12 mouse cellular contexts compared by ENCODE assay signal in genomic region chr1:158960549-158960948, GRCm38 (mm10). TPM values are rescaled to one million over a fixed set of nuclear protein-coding genes. Genes with fewer than 3 reads are reported as not detected.
DNase-seq lines count a peak whose midpoint lies in the region; ATAC-seq lines count a peak whose summit lies in the region.
"Had no signal": no experiment of that assay in that cellular context is flagged by ENCODE, and none has a peak within 500 bp of the region (broad histone marks: within the 10 kb centered on the region; RNA-seq: fewer than 3 reads in every experiment).

No protein-coding gene starts in this region.

- H3K27me3 ChIP-seq in heart, embryonic 15.5 days = no peaks in the 10 kb centered on the region
- no peaks in the 10 kb centered on the region for H3K27me3 ChIP-seq in embryonic facial prominence, embryonic 11.5 days (ENCODE audit: control insufficient read depth, insufficient read depth, low read length)
- no peaks in the 10 kb centered on the region for H3K27me3 ChIP-seq in hindbrain, embryonic 11.5 days (ENCODE audit: control insufficient read depth, insufficient read depth, low read length)
- no peaks in the 10 kb centered on the region for H3K27me3 ChIP-seq in midbrain, embryonic 15.5 days (replicated peaks)
- H3K27me3 ChIP-seq in liver, embryonic 12.5 days (replicated peaks) = peaks cover 7% of the 10 kb centered on the region; the same call in 1 of the 2 replicates
- H3K27me3 ChIP-seq: liver, embryonic 15.5 days had no signal

- peak overlapping the region; percentile 32; the same call in 1 of the 2 replicates for H3K4me2 ChIP-seq in heart, embryonic 15.5 days
- H3K4me2 ChIP-seq in embryonic facial prominence, embryonic 11.5 days (ENCODE audit: low read depth, low read length) = no peak overlapping the region; the same call in 1 of the 2 replicates
- H3K4me2 ChIP-seq in hindbrain, embryonic 11.5 days (replicated peaks; ENCODE audit: low read depth, low read length) = no peak overlapping the region
- H3K4me2 ChIP-seq in midbrain, embryonic 15.5 days = peak overlapping the region; percentile 41
- H3K4me2 ChIP-seq in liver, embryonic 12.5 days = no peak overlapping the region
- H3K4me2 ChIP-seq: liver, embryonic 15.5 days had no signal

- no peaks in the 10 kb centered on the region for H3K36me3 ChIP-seq in heart, embryonic 15.5 days
- no peaks in the 10 kb centered on the region for H3K36me3 ChIP-seq in embryonic facial prominence, embryonic 11.5 days (replicated peaks; ENCODE audit: control insufficient read depth, insufficient read depth, low read depth, low read length)
- H3K36me3 ChIP-seq in hindbrain, embryonic 11.5 days (ENCODE audit: control insufficient read depth, insufficient read depth, low read length) = no peaks in the 10 kb centered on the region
- no peaks in the 10 kb centered on the region for H3K36me3 ChIP-seq in midbrain, embryonic 15.5 days (replicated peaks)
- no peaks in the 10 kb centered on the region for H3K36me3 ChIP-seq in liver, embryonic 12.5 days
- H3K36me3 ChIP-seq: liver, embryonic 15.5 days had no signal

- no peak for DNase-seq in heart, adult 8-10 months (ENCODE audit: low spot score)
- peak; percentile 41 for DNase-seq in embryonic facial prominence, embryonic 11.5 days (ENCODE audit: low spot score)
- peak; percentile 23 for DNase-seq in hindbrain, embryonic 11.5 days (ENCODE audit: low spot score)
- DNase-seq in left cerebral cortex, postnatal 25 days (ENCODE audit: low spot score in 2 of 2) = no peak
- no peak for DNase-seq in spleen, postnatal 36 days (ENCODE audit: low spot score in 2 of 2)
- DNase-seq: cerebellum, adult 11-12 months; kidney, adult 9 months had no signal

- WGBS in heart, embryonic 15.5 days = 20% methylated on average over 8 of the region's 8 CpGs
- WGBS in embryonic facial prominence, embryonic 11.5 days = 19% methylated on average over 8 of the region's 8 CpGs
- WGBS in hindbrain, embryonic 11.5 days = 28% methylated on average over 5 of the region's 8 CpGs
- 14% methylated on average over 8 of the region's 8 CpGs for WGBS in midbrain, embryonic 15.5 days
- WGBS in liver, embryonic 12.5 days (ENCODE audit: insufficient replicate concordance) = 32% methylated on average over 8 of the region's 8 CpGs

- no peak overlapping the region for H3K9ac ChIP-seq in heart, embryonic 15.5 days
- H3K9ac ChIP-seq in embryonic facial prominence, embryonic 11.5 days (replicated peaks; ENCODE audit: low read length) = no peak overlapping the region
- H3K9ac ChIP-seq in hindbrain, embryonic 11.5 days (ENCODE audit: low read depth, low read length) = no peak overlapping the region
- no peak overlapping the region for H3K9ac ChIP-seq in midbrain, embryonic 15.5 days
- H3K9ac ChIP-seq in liver, embryonic 12.5 days = no peak overlapping the region
- H3K9ac ChIP-seq: liver, embryonic 15.5 days had no signal

- H3K9me3 ChIP-seq in heart, embryonic 15.5 days (replicated peaks) = no peaks in the 10 kb centered on the region
- H3K9me3 ChIP-seq in embryonic facial prominence, embryonic 11.5 days (replicated peaks; ENCODE audit: control insufficient read depth, low read length) = no peaks in the 10 kb centered on the region
- H3K9me3 ChIP-seq in hindbrain, embryonic 11.5 days (ENCODE audit: control insufficient read depth, low read length) = no peaks in the 10 kb centered on the region
- H3K9me3 ChIP-seq in midbrain, embryonic 15.5 days = no peaks in the 10 kb centered on the region
- no peaks in the 10 kb centered on the region for H3K9me3 ChIP-seq in liver, embryonic 12.5 days (replicated peaks)
- H3K9me3 ChIP-seq: liver, embryonic 15.5 days had no signal

- intact Hi-C loops in left cerebral cortex, postnatal 25 days (cut with DNase I) = no loop called here

- peaks cover 2% of the 10 kb centered on the region; the same call in 1 of the 2 replicates for H3K4me1 ChIP-seq in heart, embryonic 15.5 days (replicated peaks)
- H3K4me1 ChIP-seq in embryonic facial prominence, embryonic 11.5 days (ENCODE audit: control insufficient read depth, insufficient read depth, low read length) = no peaks in the 10 kb centered on the region
- H3K4me1 ChIP-seq in hindbrain, embryonic 11.5 days (replicated peaks; ENCODE audit: control insufficient read depth, insufficient read depth, low read length) = no peaks in the 10 kb centered on the region; the same call in none of the 2 replicates
- H3K4me1 ChIP-seq in midbrain, embryonic 15.5 days = 0 out of 2 replicates have a peak, but pooled peaks cover 15% of the 10 kb centered on the region
- no peaks in the 10 kb centered on the region for H3K4me1 ChIP-seq in liver, embryonic 12.5 days
- H3K4me1 ChIP-seq: liver, embryonic 15.5 days had no signal

- ATAC-seq in heart, embryonic 15.5 days (replicated peaks; ENCODE audit: insufficient number of reproducible peaks, insufficient read depth, low FRiP score, low read depth) = no peak
- peak; percentile 42 for ATAC-seq in embryonic facial prominence, embryonic 11.5 days (replicated peaks; ENCODE audit: insufficient number of reproducible peaks, low FRiP score, low TSS enrichment, low read depth)
- ATAC-seq in hindbrain, embryonic 11.5 days (ENCODE audit: low FRiP score) = peak; percentile 80
- peak; percentile 78 for ATAC-seq in midbrain, embryonic 15.5 days (replicated peaks)
- no peak for ATAC-seq in liver, embryonic 12.5 days
- ATAC-seq: CD4-positive, CD25-positive, alpha-beta regulatory T cell, adult 4 months had no signal

- H3K27ac ChIP-seq in heart, embryonic 15.5 days = no peak overlapping the region
- H3K27ac ChIP-seq in embryonic facial prominence, embryonic 11.5 days (replicated peaks; ENCODE audit: low read depth, low read length) = no peak overlapping the region
- H3K27ac ChIP-seq in hindbrain, embryonic 11.5 days (ENCODE audit: low read depth, low read length) = no peak overlapping the region
- no peak overlapping the region for H3K27ac ChIP-seq in midbrain, embryonic 15.5 days
- no peak overlapping the region for H3K27ac ChIP-seq in liver, embryonic 12.5 days
- H3K27ac ChIP-seq: liver, embryonic 15.5 days had no signal

- no peak overlapping the region for H3K4me3 ChIP-seq in heart, embryonic 15.5 days
- no peak overlapping the region for H3K4me3 ChIP-seq in embryonic facial prominence, embryonic 11.5 days (ENCODE audit: low read depth, low read length)
- no peak overlapping the region for H3K4me3 ChIP-seq in hindbrain, embryonic 11.5 days (ENCODE audit: low read depth, low read length)
- H3K4me3 ChIP-seq in midbrain, embryonic 15.5 days = peak overlapping the region; percentile 9
- no peak overlapping the region for H3K4me3 ChIP-seq in liver, embryonic 12.5 days
- H3K4me3 ChIP-seq: liver, embryonic 15.5 days had no signal

RNA-seq across cellular contexts. Expression of gene Pappa2, which starts 19.7 kb away (rescaled TPM):
- 0.29 and 0.84 TPM in 2 replicates for polyA plus RNA-seq in heart, embryonic 15.5 days (2015; fragmentation: Nextera tagmentation; extraction: Ambion mirVana)
- under 1 TPM; 0.11 to 0.59 (median 0.19) TPM for total RNA-seq in heart, adult 8-10 months (2022)
- 2.2 and 2.3 TPM in 2 replicates for polyA plus RNA-seq in embryonic facial prominence, embryonic 11.5 days (2014; fragmentation: Nextera tagmentation; extraction: Ambion mirVana)
- polyA plus RNA-seq in hindbrain, embryonic 11.5 days (2014; fragmentation: Nextera tagmentation; extraction: Ambion mirVana) = 2.2 and 2.9 TPM in 2 replicates
- 0.43 and 0.63 TPM in 2 replicates for polyA plus RNA-seq in midbrain, embryonic 15.5 days (2015; fragmentation: Nextera tagmentation; extraction: Ambion mirVana)
- polyA plus RNA-seq in liver, embryonic 12.5 days (2016; fragmentation: Nextera tagmentation; extraction: Ambion mirVana) = 0.16 and 0.18 TPM in 2 replicates
- 1 to 10 TPM; 3.4 to 4.2 TPM for total RNA-seq in left cerebral cortex, postnatal 25 days (2021)
- polyA plus RNA-seq: CD4-positive, CD25-positive, alpha-beta regulatory T cell, adult 4 months had no signal

Comparison
In these comparisons a context has a peak if more than half of its experiments do, and no peak if none do; other contexts are left out.
1. ATAC-seq: peak in embryonic facial prominence, embryonic 11.5 days (single experiment), hindbrain, embryonic 11.5 days (single experiment) and midbrain, embryonic 15.5 days (single experiment); none in heart, embryonic 15.5 days (single experiment) and liver, embryonic 12.5 days (single experiment).
2. H3K4me2 ChIP-seq: peak in heart, embryonic 15.5 days (single experiment) and midbrain, embryonic 15.5 days (single experiment); none in embryonic facial prominence, embryonic 11.5 days (single experiment), hindbrain, embryonic 11.5 days (single experiment) and liver, embryonic 12.5 days (single experiment).
3. DNase-seq: peak in embryonic facial prominence, embryonic 11.5 days (single experiment) and hindbrain, embryonic 11.5 days (single experiment); none in heart, adult 8-10 months (single experiment), left cerebral cortex, postnatal 25 days (0 of 2) and spleen, postnatal 36 days (0 of 2).